Mouse (Mus musculus) cerebellum, adult 8-10 months (tissue): ENCODE measurements around the gene Nxnl2.
"Not testable (repeated sequence)": the region's sequence is repeated elsewhere in the genome, so short reads cannot be mapped to it uniquely, and the experiment has no call there.

Experiments
- DNase-seq: peaks from one replicate; pipeline ENCODE4 v3.0.0; 2022

Nxnl2 gene

GRCm38 (mm10) chr13:51182236-51182635, 11.4 kb downstream of the Nxnl2 start:
- no peak for DNase-seq

- no peak for DNase-seq
These were observed 14.1 kb downstream of the Nxnl2 start for GRCm38 (mm10) chr13:51184896-51185295.

GRCm38 (mm10) chr13:51190336-51190735, 19.5 kb downstream of the Nxnl2 start:
- no peak for DNase-seq

GRCm38 (mm10) chr13:51191416-51192140, 20.8 kb downstream of the Nxnl2 start:
- DNase-seq, result no peak

GRCm38 (mm10) chr13:51193893-51194292, 23.1 kb downstream of the Nxnl2 start:
- DNase-seq, result no peak

- DNase-seq, result no peak
These were observed 26.9 kb downstream of the Nxnl2 start for GRCm38 (mm10) chr13:51197699-51198098.

- no peak for DNase-seq
These were observed 27.4 kb downstream of the Nxnl2 start for GRCm38 (mm10) chr13:51198186-51198585.

- not testable (repeated sequence) for DNase-seq
These were observed 31.4 kb downstream of the Nxnl2 start for GRCm38 (mm10) chr13:51201985-51202843.

- peak; percentile 48 for DNase-seq
These were observed 32.0 kb downstream of the Nxnl2 start for GRCm38 (mm10) chr13:51202844-51203173.

- no peak for DNase-seq
These were observed 32.6 kb downstream of the Nxnl2 start for GRCm38 (mm10) chr13:51203467-51203866.

GRCm38 (mm10) chr13:51204081-51204480, 33.3 kb downstream of the Nxnl2 start:
- DNase-seq, result not testable (repeated sequence)

- DNase-seq, result no peak
These were observed 37.1 kb downstream of the Nxnl2 start for GRCm38 (mm10) chr13:51207965-51208364.

- DNase-seq, result no peak
These were observed 37.7 kb downstream of the Nxnl2 start for GRCm38 (mm10) chr13:51208378-51209100.

GRCm38 (mm10) chr13:51210639-51211038, 39.8 kb downstream of the Nxnl2 start:
- DNase-seq, result no peak

GRCm38 (mm10) chr13:51214746-51215145, 43.9 kb downstream of the Nxnl2 start:
- no peak for DNase-seq

- DNase-seq, result no peak
These were observed 50.1 kb downstream of the Nxnl2 start for GRCm38 (mm10) chr13:51220897-51221296.

GRCm38 (mm10) chr13:51221425-51222160, 50.8 kb downstream of the Nxnl2 start:
- DNase-seq, result no peak
